Mouse (Mus musculus): ENCODE measurements around the gene Fgr. TPM values are rescaled to one million over a fixed set of nuclear protein-coding genes. Genes with fewer than 3 reads are reported as not detected.
"Not testable (repeated sequence)": the region's sequence is repeated elsewhere in the genome, so short reads cannot be mapped to it uniquely, and the experiment has no call there.

The Fgr gene
- total RNA-seq (2014; fragmentation: Nextera tagmentation): not detected in 2 replicates
- 0.99 and 2.4 TPM in 2 replicates for total RNA-seq (2017)

- ATAC-seq (replicated peaks; ENCODE audit: poor library complexity, severe bottlenecking): peak; percentile 38
These were observed at the start of gene Fgr for GRCm38 (mm10) chr4:132973814-132974398. Fgr (plus strand) TSS chr4:132974095.

- ATAC-seq (replicated peaks; ENCODE audit: poor library complexity, severe bottlenecking): not testable (repeated sequence)
These were observed 47.4 kb upstream of the Fgr start for GRCm38 (mm10) chr4:132926520-132926919.

GRCm38 (mm10) chr4:132930784-132931183 lies 43.1 kb upstream of the Fgr start:
- ATAC-seq (replicated peaks; ENCODE audit: poor library complexity, severe bottlenecking): peak; percentile 66

- no peak for ATAC-seq (replicated peaks; ENCODE audit: poor library complexity, severe bottlenecking)
These were observed 41.0 kb upstream of the Fgr start for GRCm38 (mm10) chr4:132932752-132933404.

GRCm38 (mm10) chr4:132934639-132935038 lies 39.3 kb upstream of the Fgr start:
- no peak for ATAC-seq (replicated peaks; ENCODE audit: poor library complexity, severe bottlenecking)

- no peak for ATAC-seq (replicated peaks; ENCODE audit: poor library complexity, severe bottlenecking)
These were observed 35.5 kb upstream of the Fgr start for GRCm38 (mm10) chr4:132938181-132938941.

- peak; percentile 55 for ATAC-seq (replicated peaks; ENCODE audit: poor library complexity, severe bottlenecking)
These were observed 34.3 kb upstream of the Fgr start for GRCm38 (mm10) chr4:132939421-132940127.

GRCm38 (mm10) chr4:132941012-132941729 lies 32.7 kb upstream of the Fgr start:
- ATAC-seq (replicated peaks; ENCODE audit: poor library complexity, severe bottlenecking): no peak

GRCm38 (mm10) chr4:132943088-132943487 lies 30.8 kb upstream of the Fgr start:
- no peak for ATAC-seq (replicated peaks; ENCODE audit: poor library complexity, severe bottlenecking)

GRCm38 (mm10) chr4:132944106-132944505 lies 29.8 kb upstream of the Fgr start:
- peak; percentile 26 for ATAC-seq (replicated peaks; ENCODE audit: poor library complexity, severe bottlenecking)

- ATAC-seq (replicated peaks; ENCODE audit: poor library complexity, severe bottlenecking): no peak
These were observed 29.1 kb upstream of the Fgr start for GRCm38 (mm10) chr4:132944776-132945175.

- ATAC-seq (replicated peaks; ENCODE audit: poor library complexity, severe bottlenecking): peak; percentile 80
These were observed 28.4 kb upstream of the Fgr start for GRCm38 (mm10) chr4:132945261-132946046.

GRCm38 (mm10) chr4:132946047-132947001 lies 27.6 kb upstream of the Fgr start:
- ATAC-seq (replicated peaks; ENCODE audit: poor library complexity, severe bottlenecking): peak; percentile 40; the same call in 1 of the 2 replicates

GRCm38 (mm10) chr4:132949882-132950532 lies 23.9 kb upstream of the Fgr start:
- no peak for ATAC-seq (replicated peaks; ENCODE audit: poor library complexity, severe bottlenecking)

- peak; percentile 76 for ATAC-seq (replicated peaks; ENCODE audit: poor library complexity, severe bottlenecking)
These were observed 22.9 kb upstream of the Fgr start for GRCm38 (mm10) chr4:132950999-132951398.

- ATAC-seq (replicated peaks; ENCODE audit: poor library complexity, severe bottlenecking): no peak
These were observed 19.1 kb upstream of the Fgr start for GRCm38 (mm10) chr4:132954530-132955394.

GRCm38 (mm10) chr4:132955395-132955791 lies 18.5 kb upstream of the Fgr start:
- no peak for ATAC-seq (replicated peaks; ENCODE audit: poor library complexity, severe bottlenecking)
